Mouse (Mus musculus) bone marrow macrophage, adult 2 months (primary cell): ENCODE data around the gene Ndufa9. TPM values are rescaled to one million over a fixed set of nuclear protein-coding genes. Genes with fewer than 3 reads are reported as not detected.

Source experiments
- H3K27ac ChIP-seq: 2 replicates; pipeline ENCODE4 v1.5.1; 2012; ENCODE audit warnings: low read depth, low read length; ENCODE audit not compliant: insufficient read depth
- H3K4me1 ChIP-seq: 2 replicates; pipeline ENCODE4 v1.6.1; 2012; ENCODE audit warnings: low read length; ENCODE audit not compliant: control insufficient read depth, insufficient read depth
- H3K4me3 ChIP-seq: 2 replicates; pipeline ENCODE4 v1.5.1; 2012; ENCODE audit warnings: mild to moderate bottlenecking, low read length, moderate library complexity; ENCODE audit not compliant: insufficient read depth
- CTCF ChIP-seq: IDR thresholded peaks from 2 replicates; pipeline ENCODE4 v1.5.1; 2012; ENCODE audit warnings: low read depth, mild to moderate bottlenecking, low read length, moderate library complexity
- POLR2A ChIP-seq: IDR thresholded peaks from 2 replicates; pipeline ENCODE4 v1.6.1; 2012; ENCODE audit warnings: mild to moderate bottlenecking, low read depth, low read length, borderline replicate concordance
- polyA plus RNA-seq: library from polyadenylated mRNA; stranded (reverse); fragments of >200 nt; gene quantifications from 2 replicates; pipeline ENCODE4 v1.2.4, GENCODE M21; 2012; ENCODE audit not compliant: missing spikeins, insufficient read depth, insufficient read length

Ndufa9 gene
- polyA plus RNA-seq, 1 experiment, result 49.2 TPM

- peak overlapping the region; percentile 4; the same call in 1 of the 2 replicates for H3K4me3 ChIP-seq
- peak overlapping the region; percentile 25; the same call in 1 of the 2 replicates for H3K27ac ChIP-seq
- TF ChIP-seq CTCF (no peak), POLR2A (no peak)
- peaks cover 8% of the 10 kb centered on the region for H3K4me1 ChIP-seq
These were observed 40.8 kb downstream of the Ndufa9 start for GRCm38 (mm10) chr6:126808134-126808533.

GRCm38 (mm10) chr6:126806783-126807182, 42.2 kb downstream of the Ndufa9 start:
- no peak for TF ChIP-seq CTCF
- no peak for TF ChIP-seq POLR2A
- Histone ChIP-seq H3K4me1 (peaks cover 6% of the 10 kb centered on the region), H3K27ac (no peak overlapping the region), H3K4me3 (no peak overlapping the region)

GRCm38 (mm10) chr6:126802946-126803345, 46.0 kb downstream of the Ndufa9 start:
- Histone ChIP-seq H3K27ac (no peak overlapping the region), H3K4me1 (peaks cover 5% of the 10 kb centered on the region), H3K4me3 (no peak overlapping the region)
- TF ChIP-seq CTCF, result no peak
- TF ChIP-seq POLR2A, result no peak

- H3K4me1 ChIP-seq, result no peaks in the 10 kb centered on the region
- no peak overlapping the region for H3K27ac ChIP-seq
- H3K4me3 ChIP-seq, result no peak overlapping the region
- TF ChIP-seq POLR2A (no peak), CTCF (no peak)
These were observed 54.2 kb downstream of the Ndufa9 start for GRCm38 (mm10) chr6:126794751-126795150.

GRCm38 (mm10) chr6:126793689-126794088, 55.2 kb downstream of the Ndufa9 start:
- Histone ChIP-seq H3K27ac (no peak overlapping the region), H3K4me1 (no peaks in the 10 kb centered on the region), H3K4me3 (no peak overlapping the region)
- no peak for TF ChIP-seq CTCF
- TF ChIP-seq POLR2A, result no peak

GRCm38 (mm10) chr6:126791964-126792363, 57.0 kb downstream of the Ndufa9 start:
- H3K4me1 ChIP-seq, result no peaks in the 10 kb centered on the region
- H3K27ac ChIP-seq, result no peak overlapping the region
- TF ChIP-seq POLR2A (no peak), CTCF (peak; percentile 54)
- H3K4me3 ChIP-seq, result peak overlapping the region; percentile 36

GRCm38 (mm10) chr6:126791488-126791887, 57.4 kb downstream of the Ndufa9 start:
- Histone ChIP-seq H3K4me3 (no peak overlapping the region), H3K4me1 (no peaks in the 10 kb centered on the region)
- no peak for TF ChIP-seq CTCF

GRCm38 (mm10) chr6:126788863-126789262, 60.1 kb downstream of the Ndufa9 start:
- no peaks in the 10 kb centered on the region for H3K4me1 ChIP-seq
- H3K4me3 ChIP-seq, result no peak overlapping the region
- H3K27ac ChIP-seq, result no peak overlapping the region
- TF ChIP-seq POLR2A, result no peak
- TF ChIP-seq CTCF, result no peak

More at GRCm38 (mm10) chr6:126791488-126791887, 57.4 kb downstream of the Ndufa9 start:
- H3K27ac ChIP-seq, result no peak overlapping the region

- H3K4me3 ChIP-seq, result no peak overlapping the region
- no peak overlapping the region for H3K27ac ChIP-seq
- no peaks in the 10 kb centered on the region for H3K4me1 ChIP-seq
- no peak for TF ChIP-seq POLR2A
- TF ChIP-seq CTCF, result no peak
These were observed 64.7 kb downstream of the Ndufa9 start for GRCm38 (mm10) chr6:126784206-126784605.

- TF ChIP-seq POLR2A (no peak), CTCF (no peak)
- Histone ChIP-seq H3K4me3 (no peak overlapping the region), H3K4me1 (no peaks in the 10 kb centered on the region), H3K27ac (no peak overlapping the region)
These were observed 65.3 kb downstream of the Ndufa9 start for GRCm38 (mm10) chr6:126783651-126784066.

GRCm38 (mm10) chr6:126783056-126783455, 65.9 kb downstream of the Ndufa9 start:
- Histone ChIP-seq H3K27ac (no peak overlapping the region), H3K4me1 (no peaks in the 10 kb centered on the region)
- TF ChIP-seq POLR2A, result no peak
- TF ChIP-seq CTCF, result no peak

More at GRCm38 (mm10) chr6:126783056-126783455, 65.9 kb downstream of the Ndufa9 start:
- no peak overlapping the region for H3K4me3 ChIP-seq
